Mouse (Mus musculus) hindlimb bud, embryonic 11.5 days (tissue): Measurements from ENCODE around the gene Pxn.

Source experiments
- DNase-seq: peaks from one replicate; pipeline ENCODE4 v3.0.0-alpha.2; 2012; ENCODE audit warnings: low read depth, low spot score; ENCODE audit errors: extremely low spot score

The Pxn gene

DNA sequence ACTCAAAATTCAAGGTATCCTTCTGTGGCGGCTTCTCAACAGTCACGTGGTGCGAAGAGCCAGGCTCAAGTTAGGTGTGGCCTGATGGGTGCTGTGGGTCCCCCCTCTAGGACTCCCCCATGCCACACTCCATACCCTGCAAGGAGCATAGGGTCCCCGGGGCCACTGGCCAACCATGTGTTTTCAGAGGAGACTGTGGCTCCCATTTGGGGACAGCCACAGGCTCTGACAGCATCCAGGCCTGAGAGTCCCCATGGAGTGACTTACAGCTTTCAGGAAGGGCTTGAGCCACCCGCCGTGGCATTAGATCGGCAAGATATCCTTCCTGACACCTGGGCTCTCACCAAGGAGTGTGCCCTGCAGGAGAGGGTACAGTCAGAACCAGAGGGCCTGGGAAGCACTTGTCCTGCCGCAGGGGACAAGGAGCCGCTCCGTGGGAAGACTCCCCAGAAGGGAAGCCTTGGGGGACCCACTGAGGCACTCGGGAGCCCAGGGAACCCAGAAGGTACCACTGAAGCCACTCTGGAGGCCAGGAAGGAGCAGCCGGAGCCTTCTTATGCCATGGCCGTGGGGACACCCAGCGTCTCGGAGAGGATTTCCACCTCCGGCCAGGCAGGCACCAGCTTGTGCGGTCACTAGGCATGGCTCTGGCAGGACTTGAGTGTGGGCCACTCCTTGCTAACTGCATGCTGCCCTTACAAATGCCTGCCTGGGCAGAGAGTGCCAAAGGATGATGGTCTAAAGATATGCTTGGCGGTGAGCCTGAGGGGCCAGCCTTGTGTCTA lies 42.2 kb downstream of the Pxn start:
- no peak for DNase-seq

DNA sequence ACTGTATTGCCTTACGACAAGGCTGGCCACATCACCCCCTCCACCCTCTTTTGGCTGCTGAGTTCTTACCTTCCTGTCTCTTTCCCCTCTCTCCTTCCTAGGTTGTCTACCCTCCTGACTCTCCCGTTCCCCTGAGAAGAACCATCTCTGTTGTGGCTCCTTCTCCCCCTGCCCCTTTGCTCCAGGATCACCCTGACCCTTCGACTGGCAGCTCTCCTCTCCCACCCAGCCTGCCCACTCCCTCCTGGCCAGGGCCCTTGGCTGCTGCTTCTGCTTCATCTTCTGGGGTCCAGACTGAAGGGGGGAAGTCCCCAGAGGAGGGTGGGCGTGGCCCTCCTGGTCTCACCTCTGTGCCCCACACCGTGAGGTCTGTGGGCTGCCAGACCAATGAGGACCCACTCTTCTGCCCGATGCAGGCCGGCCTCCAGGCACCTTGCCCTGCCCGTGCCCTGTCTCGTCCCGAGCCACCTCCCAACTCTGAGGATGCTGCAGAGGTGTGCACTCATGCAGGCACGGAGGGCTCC lies 44.1 kb downstream of the Pxn start:
- no peak for DNase-seq

DNA sequence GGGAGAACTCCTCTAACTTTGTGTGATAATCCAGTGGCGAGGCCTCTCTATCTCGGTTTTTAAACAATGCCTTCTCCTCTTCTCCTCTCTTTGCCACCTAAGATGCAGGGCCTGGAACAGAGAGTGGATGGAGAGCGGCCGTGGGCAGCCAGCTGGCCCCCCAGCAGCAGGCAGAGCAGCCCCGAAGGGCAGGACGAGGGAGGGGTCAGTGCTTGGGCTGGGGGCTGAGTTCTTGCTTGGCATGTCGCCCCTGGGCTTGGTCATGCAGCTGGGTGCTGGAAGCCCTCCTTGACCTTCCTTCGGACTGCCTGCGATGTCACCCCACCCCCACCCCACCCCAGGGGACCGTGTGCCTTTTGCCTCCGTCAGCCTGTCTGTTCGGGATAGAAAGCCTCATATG lies 44.9 kb downstream of the Pxn start:
- DNase-seq = no peak

DNA sequence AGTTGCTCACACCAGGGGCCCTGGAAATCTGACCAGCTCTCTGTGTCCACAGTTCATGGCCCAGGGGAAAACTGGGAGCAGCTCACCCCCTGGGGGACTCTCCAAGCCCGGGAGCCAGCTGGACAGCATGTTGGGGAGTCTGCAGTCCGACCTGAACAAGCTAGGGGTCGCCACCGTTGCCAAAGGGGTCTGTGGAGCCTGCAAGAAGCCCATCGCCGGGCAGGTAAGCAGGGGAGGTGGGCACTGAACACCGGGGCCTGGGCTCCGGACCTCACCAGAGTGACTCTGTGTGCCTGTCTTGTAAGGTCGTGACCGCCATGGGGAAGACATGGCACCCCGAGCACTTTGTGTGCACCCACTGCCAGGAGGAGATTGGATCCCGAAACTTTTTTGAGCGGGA lies 45.3 kb downstream of the Pxn start:
- DNase-seq = no peak

DNA sequence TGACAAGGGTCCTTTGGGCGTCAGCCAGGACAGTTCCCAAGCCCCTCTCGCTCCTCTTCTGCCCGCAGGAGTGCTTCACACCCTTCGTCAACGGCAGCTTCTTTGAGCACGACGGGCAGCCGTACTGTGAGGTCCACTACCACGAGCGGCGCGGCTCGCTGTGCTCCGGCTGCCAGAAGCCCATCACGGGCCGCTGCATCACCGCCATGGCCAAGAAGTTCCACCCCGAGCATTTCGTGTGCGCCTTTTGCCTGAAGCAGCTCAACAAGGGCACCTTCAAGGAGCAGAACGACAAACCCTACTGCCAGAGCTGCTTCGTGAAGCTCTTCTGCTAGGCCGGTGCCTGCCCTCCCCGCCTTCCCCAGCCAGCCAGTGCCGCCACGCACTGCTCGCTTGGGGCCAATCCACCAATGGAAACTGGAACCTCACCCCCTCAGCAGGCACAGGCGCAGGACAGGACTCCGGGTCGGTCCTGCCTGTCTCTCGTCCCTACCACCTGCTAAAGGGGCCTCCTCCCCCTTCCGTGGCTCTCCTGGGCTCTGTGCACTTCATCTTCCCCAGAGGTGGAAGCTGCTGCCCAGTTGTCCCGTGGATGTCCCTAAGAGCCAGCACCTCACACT lies 47.4 kb downstream of the Pxn start:
- DNase-seq = no peak

DNA sequence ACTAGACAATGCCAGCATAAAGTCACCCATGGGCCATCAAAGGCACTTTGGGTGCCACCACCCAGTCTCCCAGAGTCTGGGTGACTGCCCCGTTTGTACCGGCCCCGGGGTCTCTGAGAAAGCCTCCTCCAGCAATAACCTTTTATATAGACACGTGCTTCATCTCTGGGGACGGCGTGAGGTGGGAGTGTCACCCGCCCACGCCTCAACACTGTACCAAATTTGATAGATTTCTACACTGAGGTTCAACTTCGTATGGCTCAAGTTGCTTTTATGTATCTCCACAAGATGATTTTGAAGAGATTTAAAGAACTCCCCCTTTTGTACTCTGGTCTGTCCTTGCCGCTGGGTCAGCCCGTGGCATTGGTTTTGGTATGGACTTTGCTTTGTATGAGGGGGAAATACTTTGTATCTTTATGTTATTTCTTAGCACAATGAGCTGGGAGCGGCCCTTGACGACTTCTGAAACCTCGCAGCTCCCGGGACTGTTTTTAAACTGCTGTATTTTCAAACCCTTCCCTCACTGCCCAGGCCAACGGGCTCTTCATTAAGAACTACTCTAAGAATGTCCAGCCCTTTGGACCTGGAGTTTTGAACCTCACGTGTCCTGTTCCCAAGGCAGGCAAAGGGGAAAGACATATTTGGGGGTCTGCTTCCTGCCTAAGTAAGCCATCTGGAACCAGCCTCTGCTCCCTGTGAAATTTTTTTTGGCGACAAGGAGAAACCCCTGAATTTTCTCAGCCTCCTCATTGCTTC lies 48.2 kb downstream of the Pxn start:
- DNase-seq = no peak

DNA sequence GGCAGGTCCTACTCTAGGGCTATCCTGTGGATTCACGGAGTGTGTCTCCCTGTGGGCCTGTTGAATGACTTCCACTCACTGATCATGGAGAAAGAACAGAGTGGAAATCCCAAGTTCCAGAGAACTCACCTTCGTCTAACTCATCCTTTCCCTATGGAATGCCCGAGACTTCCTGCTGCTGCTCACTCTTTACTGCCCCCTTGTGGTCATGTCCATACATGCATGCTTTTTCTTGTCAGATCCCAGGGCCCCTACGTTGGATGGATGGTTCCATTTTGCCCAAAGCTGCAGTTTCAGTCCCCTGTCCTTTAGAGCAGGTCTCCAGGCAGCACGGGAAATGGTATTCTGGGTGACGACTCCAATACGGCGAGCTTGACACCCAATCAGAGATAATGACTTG lies 49.7 kb downstream of the Pxn start:
- DNase-seq = peak; percentile 85

DNA sequence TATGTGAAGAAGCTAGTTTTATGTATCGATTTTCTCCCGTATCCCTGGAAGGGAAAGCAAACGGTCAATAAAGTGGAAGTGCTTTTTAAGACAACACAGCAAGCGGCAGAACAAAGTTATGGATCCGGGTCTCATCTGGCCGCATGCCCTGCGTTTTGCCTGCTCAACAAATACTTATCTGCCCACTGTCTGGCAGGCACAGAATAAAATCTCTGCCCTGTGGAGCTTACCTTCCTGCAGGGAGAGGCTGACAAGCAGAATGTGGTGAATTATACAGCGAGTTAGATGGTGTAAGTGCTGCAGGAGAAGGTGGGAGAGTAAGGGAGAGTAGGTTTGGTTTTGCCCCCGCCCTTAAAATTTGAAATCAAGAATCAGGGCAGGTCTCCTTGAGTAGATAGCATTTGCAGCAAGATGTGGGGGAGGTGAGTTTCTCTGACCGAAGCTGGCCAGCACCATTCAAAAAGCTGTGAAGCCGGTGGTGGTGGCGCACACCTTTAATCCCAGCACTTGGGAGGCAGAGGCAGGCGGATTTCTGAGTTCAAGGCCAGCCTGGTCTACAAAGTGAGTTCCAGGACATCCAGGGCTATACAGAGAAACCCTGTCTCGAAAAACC lies 51.8 kb downstream of the Pxn start:
- DNase-seq = no peak

DNA sequence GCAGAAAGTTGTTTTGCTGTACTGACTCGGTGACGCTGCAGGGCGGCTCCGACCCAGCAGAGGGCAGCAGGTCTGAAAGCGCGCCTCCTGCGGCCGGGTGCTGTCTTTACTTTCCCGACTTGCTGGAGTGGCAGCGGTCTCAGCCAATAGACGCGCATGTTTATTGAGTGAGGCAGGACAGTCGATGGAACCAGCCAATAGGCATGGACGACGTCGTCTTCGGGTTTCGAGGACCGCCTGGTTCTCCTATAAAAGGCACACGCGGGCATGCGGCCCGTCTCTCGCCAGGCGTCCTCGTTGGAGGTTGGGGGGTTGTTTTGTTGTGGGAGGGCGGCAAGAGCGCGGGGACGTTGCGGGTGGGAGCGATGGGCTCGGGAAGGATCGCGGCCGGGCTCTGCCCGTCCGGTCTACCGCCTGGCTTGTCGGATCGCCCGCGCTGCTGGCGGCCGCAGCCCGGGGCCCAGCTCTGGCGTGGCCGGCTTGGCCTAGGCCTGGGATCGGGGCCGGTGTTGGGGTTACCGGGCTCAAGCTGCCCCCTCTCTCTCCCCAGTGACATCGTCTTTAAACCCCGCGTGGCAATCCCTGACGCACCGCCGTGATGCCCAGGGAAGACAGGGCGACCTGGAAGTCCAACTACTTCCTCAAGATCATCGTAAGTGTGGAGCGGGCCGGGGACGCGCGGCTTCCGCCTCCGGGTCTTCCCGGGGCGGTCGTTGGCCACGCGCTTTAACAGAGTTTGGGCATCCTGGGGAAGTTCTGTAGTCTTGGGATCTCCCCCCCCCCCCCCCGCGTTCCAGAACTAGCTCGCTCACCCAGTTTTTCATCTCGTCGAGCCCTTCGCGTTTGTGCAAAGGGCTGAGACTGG lies 53.0 kb downstream of the Pxn start, which contains the start of gene Rplp0:
Gene Rplp0, plus strand, starts transcription at position 231 of the 865 bp plus-strand sequence.
- peak; percentile 90 for DNase-seq

DNA sequence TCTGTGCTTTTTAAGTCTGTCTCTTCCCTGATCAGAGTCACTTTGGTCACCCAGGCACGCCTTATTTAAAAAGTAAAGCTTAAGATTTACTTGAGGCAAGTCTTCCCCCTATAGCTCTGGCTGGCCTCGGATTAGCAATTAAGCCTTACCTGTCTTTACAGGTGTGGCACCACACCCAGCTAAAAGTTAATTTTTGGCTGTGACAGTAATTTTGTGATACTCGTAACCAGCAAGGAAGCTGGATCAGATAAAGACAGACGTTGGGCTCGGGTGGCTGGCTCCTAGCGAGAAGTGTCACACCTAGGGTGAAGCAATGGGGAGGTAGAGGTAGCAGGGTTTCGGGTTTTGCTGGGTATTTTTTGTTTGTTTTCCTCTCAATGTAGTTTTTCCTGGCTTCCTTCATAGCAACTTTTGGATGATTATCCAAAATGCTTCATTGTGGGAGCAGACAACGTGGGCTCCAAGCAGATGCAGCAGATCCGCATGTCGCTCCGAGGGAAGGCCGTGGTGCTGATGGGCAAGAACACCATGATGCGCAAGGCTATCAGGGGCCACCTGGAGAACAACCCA lies 53.9 kb downstream of the Pxn start:
- no peak for DNase-seq

DNA sequence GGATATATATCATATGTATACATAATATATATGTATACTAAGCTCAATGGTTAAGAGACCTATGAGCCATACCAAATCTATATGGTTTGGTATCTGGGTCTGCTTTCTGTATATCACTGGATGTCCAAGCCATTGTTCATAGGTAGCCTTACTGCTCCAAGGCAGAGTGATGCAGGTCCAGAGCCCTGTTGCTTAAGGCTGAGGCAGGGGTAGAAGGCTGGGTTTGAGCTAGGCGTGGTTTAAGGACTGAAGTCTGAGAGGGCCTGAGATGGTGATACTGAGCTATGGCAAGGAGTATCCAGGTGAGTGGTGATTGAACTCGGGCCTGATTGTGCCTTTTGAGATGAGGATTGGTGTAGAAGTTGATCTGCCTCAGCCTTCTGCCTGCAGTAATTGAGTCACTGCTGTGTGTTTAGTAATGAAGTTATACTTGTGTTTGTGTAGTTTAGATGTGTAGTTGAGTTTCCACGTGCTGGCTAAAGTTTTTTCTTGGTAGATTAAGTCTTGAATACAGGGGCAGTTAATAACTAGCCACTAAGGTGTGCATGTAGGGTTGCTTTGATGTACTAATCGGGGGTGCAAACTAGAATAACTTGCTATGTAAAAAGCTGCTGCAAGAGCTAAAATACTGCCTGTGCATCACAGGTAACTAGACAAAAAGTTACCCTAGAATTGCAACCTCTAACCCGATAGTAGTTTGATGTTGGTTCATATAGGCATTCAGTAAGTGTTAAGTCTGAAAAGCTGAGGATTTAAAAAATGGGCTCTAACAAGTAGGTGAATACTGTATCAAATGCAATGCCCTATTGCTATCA lies 57.5 kb downstream of the Pxn start:
- DNase-seq = no peak

DNA sequence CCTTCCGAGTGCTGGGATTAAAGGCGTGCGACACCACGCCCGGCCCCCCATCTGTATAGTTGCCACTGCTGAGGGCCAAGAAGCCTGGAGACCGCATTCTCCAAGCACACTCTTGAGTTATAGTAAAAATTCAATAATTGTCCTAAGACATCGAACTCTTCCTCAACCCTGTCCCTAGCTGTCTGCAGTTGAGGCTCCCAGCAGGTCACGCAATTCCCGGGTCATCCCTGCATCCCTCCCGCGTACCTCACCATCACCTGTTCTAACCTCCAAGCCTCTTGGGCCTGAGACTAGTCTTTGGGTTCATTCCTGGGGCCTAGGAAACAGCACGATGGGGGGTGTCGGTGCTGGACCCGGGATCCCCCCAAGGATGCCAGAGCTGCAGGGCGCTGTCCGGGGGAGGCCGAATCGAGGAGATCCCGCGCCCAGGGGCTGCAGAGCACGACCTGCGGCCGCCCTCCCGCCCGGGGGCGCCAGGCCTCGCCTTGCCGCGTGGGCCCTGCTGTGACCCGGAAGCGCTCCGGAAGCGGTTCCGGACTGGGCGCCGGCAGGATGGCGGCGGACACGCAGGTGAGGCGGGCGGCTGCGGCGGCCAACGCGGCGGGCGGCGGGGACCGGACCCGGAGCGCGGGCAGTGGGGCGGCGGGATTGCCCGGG lies 58.4 kb downstream of the Pxn start, which contains the start of gene Gcn1l1:
Gene Gcn1l1, plus strand, starts transcription at position 518 of the 657 bp plus-strand sequence.
- no peak for DNase-seq

DNA sequence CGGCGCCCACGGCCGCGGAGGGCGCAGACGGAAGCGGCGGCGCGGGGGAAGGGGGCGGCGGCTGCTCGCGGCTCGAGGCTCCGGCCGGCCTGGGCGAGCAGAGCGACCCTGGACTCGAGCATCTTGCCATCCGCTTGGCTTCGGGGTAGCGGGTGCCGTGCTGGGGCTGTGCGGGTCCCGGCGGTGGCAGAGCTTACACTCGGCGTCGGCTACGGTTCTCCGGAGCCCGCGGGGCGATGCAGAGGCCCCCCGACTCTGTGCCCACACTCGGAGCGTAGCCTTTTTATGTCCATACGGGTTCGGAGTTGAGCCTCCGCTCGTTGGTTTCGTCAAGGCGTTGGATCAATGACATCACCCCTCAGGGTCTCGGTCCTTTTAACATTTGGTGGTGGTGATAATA lies 58.9 kb downstream of the Pxn start:
- no peak for DNase-seq

DNA sequence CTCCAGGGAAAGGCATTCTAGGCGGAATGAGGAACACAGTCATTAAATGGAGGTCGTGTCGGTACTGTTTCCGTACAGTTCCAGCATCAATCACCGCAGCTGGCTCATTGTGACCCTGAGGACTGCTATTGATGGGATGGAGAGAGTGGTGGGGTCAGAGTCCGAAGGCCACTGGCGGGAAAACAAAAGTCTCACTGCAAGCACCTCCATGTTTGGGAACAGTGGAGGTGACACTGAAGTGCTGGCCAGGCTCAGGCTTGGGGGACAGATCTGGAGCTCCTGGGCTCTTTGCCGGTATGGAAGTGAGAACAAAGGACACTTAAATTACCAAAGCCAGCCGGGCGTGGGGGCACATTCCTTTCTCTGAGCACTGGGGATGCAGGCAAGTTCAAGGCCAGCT lies 62.2 kb downstream of the Pxn start:
- no peak for DNase-seq

DNA sequence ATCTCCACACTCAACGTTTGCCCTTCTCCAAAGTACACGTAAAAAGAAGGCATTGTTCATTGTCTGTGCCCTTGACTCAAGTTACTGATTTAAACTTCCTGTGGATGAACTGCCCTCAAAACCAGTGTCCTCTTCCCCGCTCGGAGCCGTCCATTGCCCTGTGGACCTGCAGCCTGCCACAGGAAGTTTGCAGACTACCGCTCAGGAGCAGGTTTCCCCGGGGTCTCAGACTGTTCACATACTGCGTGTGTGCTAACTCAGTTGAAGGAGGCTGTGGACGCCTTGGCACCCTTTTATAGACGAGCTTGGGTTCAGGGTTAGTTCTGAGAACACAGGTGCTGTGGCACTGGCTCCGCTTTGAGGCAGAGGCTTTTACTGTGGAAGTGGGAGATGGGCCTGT lies 62.8 kb downstream of the Pxn start:
- no peak for DNase-seq

DNA sequence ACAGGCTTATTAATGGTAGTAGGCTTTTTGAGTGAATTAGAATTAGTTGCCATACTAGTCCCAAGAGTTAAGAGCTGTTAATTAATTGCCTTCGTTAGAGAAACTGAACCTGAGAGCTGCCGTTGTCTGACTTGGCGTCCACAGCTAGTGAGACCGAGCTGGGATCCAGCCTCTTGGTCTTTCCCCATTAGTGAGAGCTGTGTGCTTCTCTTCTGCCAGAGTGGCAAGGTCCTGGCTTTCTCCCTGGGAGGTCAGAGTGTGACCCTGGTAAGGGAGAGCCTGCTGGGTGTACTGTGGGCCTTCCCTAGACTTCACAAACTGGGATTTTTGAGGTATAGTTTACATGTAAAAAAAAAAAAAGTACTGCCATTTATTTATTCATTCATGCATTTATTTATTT lies 63.2 kb downstream of the Pxn start:
- no peak for DNase-seq

DNA sequence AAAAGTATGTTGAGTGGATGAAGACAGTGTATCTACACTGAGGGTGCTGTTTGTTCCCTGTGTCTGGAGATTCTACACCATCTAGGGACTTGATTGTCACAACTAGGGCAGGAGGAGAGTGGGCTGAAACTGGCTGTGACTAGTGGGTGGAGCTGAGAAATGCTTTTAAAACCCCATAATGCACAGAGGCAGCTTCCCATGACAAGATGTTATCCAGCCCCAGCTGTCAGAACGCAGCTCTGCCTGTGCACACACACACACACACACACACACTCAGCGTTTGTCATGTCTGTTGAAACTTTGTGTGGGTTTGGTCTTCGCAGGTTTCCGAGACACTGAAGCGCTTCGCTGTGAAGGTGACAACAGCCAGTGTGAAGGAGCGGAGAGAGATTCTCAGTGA lies 64.6 kb downstream of the Pxn start:
- no peak for DNase-seq

DNA sequence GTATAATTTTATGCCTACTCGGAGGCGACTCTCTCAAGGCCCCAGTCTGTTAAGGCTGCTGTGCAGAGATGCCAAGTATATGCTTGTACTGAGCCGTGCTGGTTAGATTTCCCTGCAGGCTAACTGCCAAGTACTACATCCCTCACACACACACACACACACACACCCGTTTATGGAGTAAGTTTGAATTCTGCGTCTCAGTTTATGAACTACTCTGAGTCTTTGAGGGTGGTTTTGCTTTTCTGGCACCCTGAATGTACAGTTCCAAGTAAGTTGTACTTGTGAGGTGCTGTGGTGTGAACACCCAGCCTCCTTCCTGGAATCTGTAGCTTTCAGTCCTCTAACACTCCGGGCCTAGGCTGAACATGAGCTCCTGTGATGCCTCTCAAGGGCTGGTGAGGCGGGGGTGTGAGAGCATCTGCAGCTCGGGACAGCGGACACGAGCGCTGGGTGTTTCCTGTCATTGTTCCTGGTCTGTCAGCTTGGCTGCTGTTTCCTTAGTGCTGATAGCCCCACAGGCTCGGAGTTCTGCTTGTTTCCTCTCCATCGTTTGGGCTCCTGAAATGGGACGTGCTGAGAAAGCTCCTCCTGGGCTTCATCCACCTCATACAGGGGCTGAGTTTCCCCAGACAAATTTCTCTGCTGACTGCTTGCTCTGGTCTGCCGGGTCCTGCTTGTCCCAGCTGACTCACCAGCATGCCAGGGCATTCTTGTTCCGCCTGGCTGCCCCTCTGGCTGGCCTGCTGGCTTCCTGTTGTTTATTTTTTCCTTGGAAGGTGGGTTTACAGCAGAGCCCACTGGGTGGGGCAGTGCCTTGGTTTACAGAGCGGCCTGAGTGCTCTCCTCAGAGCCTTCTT lies 66.4 kb downstream of the Pxn start:
- DNase-seq = no peak
